Mouse (Mus musculus) liver, postnatal 0 days (tissue): ENCODE data around the gene Kcnd1. TPM values are rescaled to one million over a fixed set of nuclear protein-coding genes. Genes with fewer than 3 reads are reported as not detected.

ENCODE experiments used
- ATAC-seq: fragments of 200-750 bp; cut with Nextera tagmentation; 2 replicates; pipeline ENCODE4 v1.8.0; 2017; ENCODE audit warnings: mild to moderate bottlenecking, moderate library complexity
- DNase-seq: peaks from one replicate; pipeline ENCODE4 v3.0.0-alpha.2; 2016
- H3K27ac ChIP-seq: fragments of 300-500 bp; sonication (generic); 2 replicates; pipeline ENCODE4 v1.5.1; 2014; ENCODE audit warnings: antibody characterized with exemption, moderate library complexity, mild to moderate bottlenecking, low read depth
- H3K27me3 ChIP-seq: fragments of 300-500 bp; sonication (generic); 2 replicates; pipeline ENCODE4 v1.6.1; 2014; ENCODE audit warnings: low read length, control low read depth, mixed read lengths; ENCODE audit not compliant: insufficient read depth
- H3K36me3 ChIP-seq: fragments of 300-500 bp; sonication (generic); replicated peaks from 2 replicates; pipeline ENCODE4 v1.6.1; 2014; ENCODE audit warnings: mild to moderate bottlenecking, control low read depth, low read length, moderate library complexity, mixed read lengths; ENCODE audit not compliant: insufficient read depth
- H3K4me1 ChIP-seq: fragments of 300-500 bp; sonication (generic); 2 replicates; pipeline ENCODE4 v1.6.1; 2014; ENCODE audit warnings: antibody characterized with exemption, mild to moderate bottlenecking, control low read depth; ENCODE audit not compliant: insufficient read depth
- H3K4me2 ChIP-seq: fragments of 300-500 bp; sonication (generic); 2 replicates; pipeline ENCODE4 v1.6.1; 2014; ENCODE audit warnings: low read depth, mild to moderate bottlenecking, low read length, moderate library complexity, mixed read lengths
- H3K4me3 ChIP-seq: fragments of 300-500 bp; sonication (generic); 2 replicates; pipeline ENCODE4 v1.5.1; 2014; ENCODE audit warnings: low read depth, low read length
- H3K9ac ChIP-seq: fragments of 300-500 bp; sonication (generic); replicated peaks from 2 replicates; pipeline ENCODE4 v1.6.1; 2014; ENCODE audit warnings: mild to moderate bottlenecking, moderate library complexity
- H3K9me3 ChIP-seq: fragments of 300-500 bp; sonication (generic); 2 replicates; pipeline ENCODE4 v1.6.1; 2016; ENCODE audit warnings: mild to moderate bottlenecking, control low read depth, low read length, mixed read lengths
- CTCF ChIP-seq: sonication (generic); IDR thresholded peaks from 2 replicates; pipeline ENCODE4 v1.5.1; 2016; ENCODE audit warnings: antibody characterized with exemption, low read depth
- EP300 ChIP-seq: IDR thresholded peaks from 2 replicates; pipeline ENCODE4 v1.6.1; 2016; ENCODE audit warnings: antibody characterized with exemption, low read depth, mild to moderate bottlenecking
- WGBS: fragments of 180-500 bp; shearing (Covaris S2); extraction: QIAGEN DNeasy Blood & Tissue Kit; methylation state at CpG from one replicate; pipeline ENCODE4 v1.1.7; 2014; ENCODE audit not compliant: insufficient replicate concordance; 5-methylcytosine and 5-hydroxymethylcytosine counted together
- microRNA counts: library from miRNA; unstranded; fragments of <30 nt; microRNA quantifications from one replicate; lab custom pipeline; 2015
- microRNA-seq: library from miRNA; unstranded; fragments of <30 nt; microRNA quantifications from one replicate; pipeline ENCODE4, GENCODE M21; 2016
- polyA plus RNA-seq: library from polyadenylated mRNA; unstranded; fragments of >200 nt; fragmentation: Nextera tagmentation; extraction: Ambion mirVana; gene quantifications from 2 replicates; pipeline ENCODE4 v1.2.1, GENCODE M21; 2015

Kcnd1 gene
- polyA plus RNA-seq, 1 experiment from 2014 or later: 0.15 TPM

DNA sequence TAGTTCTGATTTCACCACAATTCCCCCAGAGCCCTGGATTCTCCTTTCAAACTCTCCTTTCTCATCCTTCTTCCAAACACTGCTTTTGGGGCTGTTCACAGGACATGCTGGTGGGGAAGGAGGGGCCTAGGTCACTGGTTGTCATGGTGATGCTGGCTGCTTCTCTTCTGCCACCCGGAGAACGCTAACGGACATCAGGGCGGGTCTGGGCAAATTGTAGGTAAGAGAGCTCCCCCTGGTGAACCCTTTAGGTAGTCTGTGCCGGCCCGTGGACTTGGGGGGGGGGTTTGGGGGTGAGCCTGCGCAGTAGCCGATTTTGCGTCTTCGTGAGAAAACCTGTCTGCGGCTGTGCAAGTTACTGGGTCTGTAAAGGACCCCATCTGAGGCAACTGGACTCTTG lies 57.7 kb downstream of the Kcnd1 start:
- WGBS: 7% methylated on average over 11 of the region's 11 CpGs
- no peaks in the 10 kb centered on the region for H3K36me3 ChIP-seq
- H3K27me3 ChIP-seq: no peaks in the 10 kb centered on the region
- peak; percentile 65 for DNase-seq
- ATAC-seq: no peak
- TF ChIP-seq CTCF (peak; percentile 62), EP300 (no peak)
- H3K9ac ChIP-seq: no peak overlapping the region
- H3K27ac ChIP-seq: no peak overlapping the region
- H3K4me2 ChIP-seq: peak overlapping the region; percentile 84; the same call in 1 of the 2 replicates
- peaks cover 7% of the 10 kb centered on the region for H3K4me1 ChIP-seq
- H3K4me3 ChIP-seq: no peak overlapping the region
- no peaks in the 10 kb centered on the region for H3K9me3 ChIP-seq

DNA sequence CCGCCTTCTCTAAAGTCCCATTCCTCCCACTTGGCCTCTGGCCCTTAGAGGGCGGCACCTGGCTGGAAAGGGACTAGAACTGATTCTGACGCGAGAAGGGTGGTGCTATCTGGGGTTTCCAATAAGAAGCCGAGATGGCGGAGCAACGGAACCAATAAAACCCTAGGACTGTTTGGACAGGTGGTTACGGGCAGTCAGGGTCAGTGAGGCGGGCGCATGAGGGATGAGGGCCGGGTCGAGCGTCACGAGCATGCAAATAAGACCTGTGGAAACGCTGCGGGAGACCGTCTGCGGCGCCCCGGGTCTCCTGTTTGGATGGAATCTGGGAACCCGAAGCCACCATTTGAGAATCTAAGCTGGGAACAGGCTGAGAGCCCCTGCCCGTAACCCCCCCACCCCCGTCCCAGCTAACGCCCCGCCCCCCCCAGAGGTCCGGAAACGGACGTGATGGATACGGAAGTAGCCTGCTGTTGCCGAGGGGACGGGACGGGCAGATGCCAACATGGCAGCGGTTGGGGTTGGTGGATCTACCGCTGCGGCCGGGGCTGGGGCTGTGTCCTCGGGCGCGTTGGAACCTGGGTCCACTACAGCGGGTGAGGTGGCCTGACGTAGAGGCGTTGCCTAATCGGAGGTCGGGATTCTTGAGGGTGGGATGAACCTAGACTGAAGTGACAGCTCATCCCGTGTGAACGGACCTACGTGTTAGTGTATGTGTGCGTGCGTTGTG lies 61.9 kb downstream of the Kcnd1 start, which contains the start of gene Slc35a2:
Gene Slc35a2, plus strand, starts transcription at position 188 of the 727 bp plus-strand sequence.
- Histone ChIP-seq H3K4me1 (peaks cover 8% of the 10 kb centered on the region), H3K27ac (peak within 1 kb of the TSS; percentile 75), H3K36me3 (no peaks in the 10 kb centered on the region), H3K27me3 (no peaks in the 10 kb centered on the region), H3K4me2 (peak within 1 kb of the TSS; percentile 75), H3K9ac (peak within 1 kb of the TSS; percentile 64), H3K9me3 (no peaks in the 10 kb centered on the region), H3K4me3 (peak within 1 kb of the TSS; percentile 60)
- TF ChIP-seq CTCF: peak; percentile 41
- TF ChIP-seq EP300: no peak
- WGBS: 12% methylated on average over 49 of the region's 49 CpGs
- peak; percentile 98 for ATAC-seq
- DNase-seq: peak; percentile 80

MicroRNAs within 50 kb of the gene (microRNA counts, 519-probe panel; counts per million panel counts)
- microRNA mmu-miR-1198 (lab: Ali Mortazavi, UCI): not detected

Small RNA genes within 50 kb of the gene (microRNA-seq; reads per million reads assigned to microRNA genes)
- 32.8 reads per million, percentile 32 among the genes with 10 or more reads in this experiment for gene Mir1198

Other genes with a start within 250 kb of the Kcnd1 start
- gene Foxp3, start 248.6 kb upstream of the Kcnd1 start, polyA plus RNA-seq: not detected in 2 replicates
- 0.26 and 0.35 TPM in 2 replicates for gene Ppp1r3f, start 248.0 kb upstream of the Kcnd1 start, polyA plus RNA-seq
- gene Ccdc22, start 216.8 kb upstream of the Kcnd1 start, polyA plus RNA-seq: 9.9 and 10.5 TPM in 2 replicates
- gene Cacna1f, start 215.2 kb upstream of the Kcnd1 start, polyA plus RNA-seq: 0.05 and 0.07 TPM in 2 replicates
- gene Syp, start 183.8 kb upstream of the Kcnd1 start, polyA plus RNA-seq: 0.04 TPM in 1 of 2 replicates, not detected in the other
- gene Prickle3, start 165.0 kb upstream of the Kcnd1 start, polyA plus RNA-seq: 1.7 TPM in 2 replicates
- gene Plp2, start 150.9 kb upstream of the Kcnd1 start, polyA plus RNA-seq: 25.7 TPM in 2 replicates
- 2.4 TPM in 2 replicates for gene Magix, start 141.0 kb upstream of the Kcnd1 start, polyA plus RNA-seq
- gene Gpkow, start 125.2 kb upstream of the Kcnd1 start, polyA plus RNA-seq: 8.0 and 9.3 TPM in 2 replicates
- 17.4 and 18.5 TPM in 2 replicates for gene Wdr45, start 108.0 kb upstream of the Kcnd1 start, polyA plus RNA-seq
- gene Gm45208, start 100.0 kb upstream of the Kcnd1 start, polyA plus RNA-seq: not detected in 2 replicates
- 1.9 and 2.1 TPM in 2 replicates for gene Praf2, start 93.8 kb upstream of the Kcnd1 start, polyA plus RNA-seq
- 2.0 and 3.4 TPM in 2 replicates for gene Ccdc120, start 71.4 kb upstream of the Kcnd1 start, polyA plus RNA-seq
- gene Tfe3, start 59.7 kb upstream of the Kcnd1 start, polyA plus RNA-seq: 9.6 and 10.3 TPM in 2 replicates
- 15.4 and 16.4 TPM in 2 replicates for gene Gripap1, start 32.5 kb upstream of the Kcnd1 start, polyA plus RNA-seq
- 22.2 and 25.0 TPM in 2 replicates for gene Otud5, start 19.1 kb downstream of the Kcnd1 start, polyA plus RNA-seq
- gene Pim2, start 56.0 kb downstream of the Kcnd1 start, polyA plus RNA-seq: 3.0 and 3.3 TPM in 2 replicates
- gene Slc35a2, start 61.7 kb downstream of the Kcnd1 start, polyA plus RNA-seq: 7.1 and 9.0 TPM in 2 replicates
- 39.2 and 41.9 TPM in 2 replicates for gene Pqbp1, start 77.0 kb downstream of the Kcnd1 start, polyA plus RNA-seq
- gene Timm17b, start 77.1 kb downstream of the Kcnd1 start, polyA plus RNA-seq: 117 TPM in 2 replicates
- not detected in 2 replicates for gene Gm10491, start 85.5 kb downstream of the Kcnd1 start, polyA plus RNA-seq
- gene Gm10490, start 87.3 kb downstream of the Kcnd1 start, polyA plus RNA-seq: not detected in 2 replicates
- gene Pcsk1n, start 97.5 kb downstream of the Kcnd1 start, polyA plus RNA-seq: 0.06 TPM in 1 of 2 replicates, not detected in the other
- gene Eras, start 106.3 kb downstream of the Kcnd1 start, polyA plus RNA-seq: not detected in 2 replicates
- 10.3 and 11.8 TPM in 2 replicates for gene Hdac6, start 125.6 kb downstream of the Kcnd1 start, polyA plus RNA-seq
- gene Gata1, start 155.8 kb downstream of the Kcnd1 start, polyA plus RNA-seq: 39.8 and 43.2 TPM in 2 replicates
- 2.6 and 4.3 TPM in 2 replicates for gene Glod5, start 196.2 kb downstream of the Kcnd1 start, polyA plus RNA-seq